Mouse (Mus musculus) liver, embryonic 15.5 days (tissue): Measurements from ENCODE around the gene Gfod2. TPM values are rescaled to one million over a fixed set of nuclear protein-coding genes. Genes with fewer than 3 reads are reported as not detected.

Source experiments
- ATAC-seq: fragments of 200-750 bp; cut with Nextera tagmentation; 2 replicates; pipeline ENCODE4 v1.8.0; 2017; ENCODE audit warnings: moderate number of reproducible peaks, mild to moderate bottlenecking, moderate library complexity; ENCODE audit not compliant: insufficient read depth
- H3K27ac ChIP-seq: fragments of 300-500 bp; sonication (generic); replicated peaks from 2 replicates; pipeline ENCODE4 v1.5.1; 2015; ENCODE audit warnings: mild to moderate bottlenecking, inconsistent platforms
- H3K27me3 ChIP-seq: fragments of 300-500 bp; sonication (generic); 2 replicates; pipeline ENCODE4 v1.6.1; 2015; ENCODE audit warnings: mild to moderate bottlenecking, inconsistent platforms
- H3K36me3 ChIP-seq: fragments of 300-500 bp; sonication (generic); replicated peaks from 2 replicates; pipeline ENCODE4 v1.6.1; 2015; ENCODE audit warnings: moderate library complexity, mild to moderate bottlenecking, inconsistent platforms
- H3K4me1 ChIP-seq: fragments of 300-500 bp; sonication (generic); replicated peaks from 2 replicates; pipeline ENCODE4 v1.6.1; 2015; ENCODE audit warnings: inconsistent platforms
- H3K4me2 ChIP-seq: fragments of 300-500 bp; sonication (generic); 2 replicates; pipeline ENCODE4 v1.6.1; 2015; ENCODE audit warnings: moderate library complexity, mild to moderate bottlenecking, inconsistent platforms
- H3K4me3 ChIP-seq: fragments of 300-500 bp; sonication (generic); replicated peaks from 2 replicates; pipeline ENCODE4 v1.5.1; 2015; ENCODE audit warnings: mild to moderate bottlenecking, inconsistent platforms
- H3K9ac ChIP-seq: fragments of 300-500 bp; sonication (generic); 2 replicates; pipeline ENCODE4 v1.6.1; 2015; ENCODE audit warnings: moderate library complexity, mild to moderate bottlenecking, inconsistent platforms
- H3K9me3 ChIP-seq: fragments of 300-500 bp; sonication (generic); replicated peaks from 2 replicates; pipeline ENCODE4 v1.6.1; 2016; ENCODE audit warnings: inconsistent platforms
- WGBS: fragments of 180-500 bp; shearing (Covaris S2); methylation state at CpG from one replicate; pipeline ENCODE4 v1.1.7; 2015; ENCODE audit warnings: mixed read lengths; ENCODE audit not compliant: insufficient replicate concordance; 5-methylcytosine and 5-hydroxymethylcytosine counted together
- polyA plus RNA-seq: library from polyadenylated mRNA; unstranded; fragments of >200 nt; fragmentation: Nextera tagmentation; extraction: Ambion mirVana; gene quantifications from 2 replicates; pipeline ENCODE4 v1.2.1, GENCODE M21; 2015

Gene Gfod2
- polyA plus RNA-seq, 1 experiment from 2014 or later, result 1.8 TPM

DNA sequence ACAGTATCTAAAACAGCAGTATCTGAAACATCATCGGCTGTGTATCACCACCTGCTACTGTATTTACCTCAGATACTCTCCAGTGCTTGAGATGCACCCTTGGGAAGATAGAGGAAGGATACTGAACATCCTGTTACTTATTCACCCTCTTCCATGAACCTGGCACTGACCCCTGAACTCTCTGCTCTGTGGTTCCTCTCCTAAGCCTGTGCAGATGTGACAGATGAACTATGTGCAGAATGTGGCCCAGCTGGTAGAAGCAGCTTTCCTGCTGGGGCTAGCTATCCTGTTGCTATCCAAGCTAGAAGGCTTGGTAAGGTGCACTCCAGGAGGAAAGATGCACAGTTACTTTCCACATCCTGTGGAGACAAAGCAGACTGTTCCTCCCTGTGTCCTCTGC is 34.9 kb upstream of the Gfod2 start:
- Histone ChIP-seq H3K4me1 (peaks cover 82% of the 10 kb centered on the region), H3K4me3 (no peak overlapping the region), H3K9me3 (no peaks in the 10 kb centered on the region), H3K4me2 (no peak overlapping the region), H3K36me3 (peaks cover 96% of the 10 kb centered on the region), H3K27ac (no peak overlapping the region), H3K9ac (no peak overlapping the region), H3K27me3 (no peaks in the 10 kb centered on the region)
- no peak for ATAC-seq
- 92% methylated on average over 1 of the region's 1 CpGs for WGBS

- ATAC-seq, result no peak
- H3K36me3 ChIP-seq, result peaks cover 100% of the 10 kb centered on the region
- no peak overlapping the region for H3K4me2 ChIP-seq
- no peak overlapping the region for H3K9ac ChIP-seq
- peaks cover 56% of the 10 kb centered on the region for H3K4me1 ChIP-seq
- peak overlapping the region; percentile 31; the same call in 1 of the 2 replicates for H3K27ac ChIP-seq
- no peaks in the 10 kb centered on the region for H3K27me3 ChIP-seq
- no peaks in the 10 kb centered on the region for H3K9me3 ChIP-seq
- no peak overlapping the region for H3K4me3 ChIP-seq
These were observed 31.2 kb upstream of the Gfod2 start for GRCm38 (mm10) chr8:105789626-105790025.

DNA sequence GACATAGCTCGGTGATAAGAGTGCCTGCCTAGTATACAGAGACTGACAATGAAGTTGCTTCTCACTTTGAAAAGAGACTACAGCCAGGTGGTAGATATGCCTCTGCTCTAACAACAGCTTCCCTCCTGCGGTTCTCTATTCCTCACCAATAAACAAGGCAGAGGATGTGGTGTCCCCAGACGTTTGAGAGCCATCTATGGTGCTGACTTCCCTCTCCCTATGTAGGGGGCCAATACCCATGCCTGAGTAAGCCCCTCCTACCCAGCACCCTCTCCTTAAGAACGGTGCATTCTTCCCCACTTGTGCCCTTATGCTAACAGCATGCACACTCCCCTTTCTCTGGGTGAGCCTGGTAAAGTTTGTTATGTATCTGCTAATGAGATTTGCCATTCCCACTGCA is 30.5 kb upstream of the Gfod2 start:
- H3K36me3 ChIP-seq, result peaks cover 100% of the 10 kb centered on the region
- H3K9ac ChIP-seq, result no peak overlapping the region
- no peak for ATAC-seq
- peak overlapping the region; percentile 31 for H3K27ac ChIP-seq
- H3K4me3 ChIP-seq, result no peak overlapping the region
- no peak overlapping the region for H3K4me2 ChIP-seq
- no peaks in the 10 kb centered on the region for H3K27me3 ChIP-seq
- H3K9me3 ChIP-seq, result no peaks in the 10 kb centered on the region
- 35% methylated on average over 4 of the region's 4 CpGs for WGBS
- H3K4me1 ChIP-seq, result peaks cover 49% of the 10 kb centered on the region

GRCm38 (mm10) chr8:105788241-105788640 is 29.8 kb upstream of the Gfod2 start:
- Histone ChIP-seq H3K9me3 (no peaks in the 10 kb centered on the region), H3K27me3 (no peaks in the 10 kb centered on the region), H3K36me3 (peaks cover 100% of the 10 kb centered on the region), H3K4me3 (no peak overlapping the region), H3K9ac (no peak overlapping the region), H3K27ac (0 out of 2 replicates have a peak overlapping the region, but pooled peaks have one; percentile 31), H3K4me1 (peaks cover 42% of the 10 kb centered on the region), H3K4me2 (no peak overlapping the region)
- 86% methylated on average over 2 of the region's 2 CpGs for whole genome bisulfite sequencing
- no peak for ATAC-seq

GRCm38 (mm10) chr8:105780298-105780697 is 21.8 kb upstream of the Gfod2 start:
- Histone ChIP-seq H3K36me3 (peaks cover 99% of the 10 kb centered on the region), H3K4me3 (no peak overlapping the region), H3K4me1 (peaks cover 24% of the 10 kb centered on the region), H3K9ac (no peak overlapping the region), H3K27ac (no peak overlapping the region), H3K9me3 (no peaks in the 10 kb centered on the region), H3K27me3 (no peaks in the 10 kb centered on the region), H3K4me2 (no peak overlapping the region)
- 66% methylated on average over 5 of the region's 5 CpGs for whole genome bisulfite sequencing
- ATAC-seq, result no peak

GRCm38 (mm10) chr8:105777833-105778232 is 19.4 kb upstream of the Gfod2 start:
- Histone ChIP-seq H3K4me1 (peaks cover 24% of the 10 kb centered on the region), H3K36me3 (peaks cover 99% of the 10 kb centered on the region), H3K9me3 (no peaks in the 10 kb centered on the region), H3K27ac (0 out of 2 replicates have a peak overlapping the region, but pooled peaks have one; percentile 16), H3K9ac (no peak overlapping the region), H3K4me2 (no peak overlapping the region), H3K4me3 (no peak overlapping the region), H3K27me3 (no peaks in the 10 kb centered on the region)
- 46% methylated on average over 2 of the region's 2 CpGs for WGBS
- ATAC-seq, result no peak

GRCm38 (mm10) chr8:105774498-105774897 is 16.0 kb upstream of the Gfod2 start:
- Histone ChIP-seq H3K27me3 (no peaks in the 10 kb centered on the region), H3K27ac (no peak overlapping the region), H3K4me2 (no peak overlapping the region), H3K4me1 (peaks cover 8% of the 10 kb centered on the region), H3K36me3 (peaks cover 99% of the 10 kb centered on the region), H3K4me3 (no peak overlapping the region), H3K9ac (no peak overlapping the region), H3K9me3 (no peaks in the 10 kb centered on the region)
- 96% methylated on average over 5 of the region's 5 CpGs for WGBS
- ATAC-seq, result no peak

DNA sequence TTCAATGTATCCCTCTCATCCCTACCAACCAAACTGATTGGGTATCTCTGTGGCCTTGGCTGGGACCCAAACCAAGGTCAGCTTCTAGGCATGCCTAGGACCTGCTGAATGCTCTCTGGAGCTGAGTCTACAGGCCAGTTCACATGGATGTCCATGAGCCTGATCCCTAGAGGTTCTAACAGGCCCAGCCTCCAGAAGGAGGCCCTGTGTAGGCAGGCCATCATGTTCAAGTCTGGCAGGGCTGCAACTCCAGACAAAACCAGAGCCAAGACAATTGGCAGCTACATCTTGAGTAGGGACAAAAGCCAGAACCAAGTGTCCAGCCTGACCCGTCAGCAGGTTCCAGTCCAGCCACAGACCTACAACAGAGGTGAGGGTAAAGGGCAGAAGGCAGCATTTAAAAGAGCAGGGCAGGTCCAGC is 15.0 kb upstream of the Gfod2 start:
- no peak overlapping the region for H3K4me3 ChIP-seq
- H3K4me2 ChIP-seq, result no peak overlapping the region
- H3K4me1 ChIP-seq, result peaks cover 4% of the 10 kb centered on the region
- WGBS, result 93% methylated on average over 1 of the region's 1 CpGs
- H3K9ac ChIP-seq, result no peak overlapping the region
- H3K27me3 ChIP-seq, result no peaks in the 10 kb centered on the region
- peaks cover 99% of the 10 kb centered on the region for H3K36me3 ChIP-seq
- ATAC-seq, result no peak
- H3K9me3 ChIP-seq, result no peaks in the 10 kb centered on the region
- no peak overlapping the region for H3K27ac ChIP-seq

DNA sequence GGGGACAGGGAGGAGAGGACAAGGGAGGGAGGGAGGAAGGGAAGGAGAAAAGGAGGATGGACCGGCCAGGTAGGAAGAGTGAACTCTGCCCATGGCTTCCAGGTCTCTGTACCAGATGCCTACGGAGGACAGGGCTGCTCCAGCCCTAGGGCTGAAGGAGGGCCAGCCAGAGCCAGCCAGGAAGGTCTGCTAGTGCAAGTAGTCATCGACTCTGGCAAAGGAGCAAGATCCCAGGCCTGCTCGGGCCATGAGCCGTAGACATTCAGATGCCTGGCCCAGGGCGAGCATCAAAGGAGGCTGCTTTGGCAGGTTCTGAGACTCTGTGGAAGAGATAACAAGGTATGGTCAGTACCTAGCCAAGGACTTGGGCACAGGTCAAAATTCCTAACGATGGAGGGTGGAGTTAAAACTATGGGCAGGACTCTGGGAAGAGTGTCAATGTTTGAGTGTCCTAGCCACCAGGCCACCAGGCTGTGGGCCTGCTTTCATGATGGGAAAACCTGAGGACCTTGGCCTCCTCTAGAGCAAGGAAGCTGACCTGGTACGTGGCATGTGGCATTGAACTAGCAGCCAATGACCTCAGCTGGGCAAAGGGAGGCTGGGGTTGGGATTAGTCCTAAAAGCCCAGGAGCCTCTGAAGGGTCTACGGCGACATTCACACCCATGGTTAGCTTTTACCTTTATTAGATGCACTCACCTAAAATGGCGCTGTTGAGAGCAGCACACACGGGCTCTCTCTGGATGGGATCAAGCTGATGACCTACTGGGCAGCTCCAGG is 13.1 kb upstream of the Gfod2 start:
- Histone ChIP-seq H3K27me3 (no peaks in the 10 kb centered on the region), H3K4me3 (no peak overlapping the region), H3K9me3 (no peaks in the 10 kb centered on the region), H3K4me2 (no peak overlapping the region), H3K4me1 (no peaks in the 10 kb centered on the region), H3K27ac (no peak overlapping the region), H3K9ac (no peak overlapping the region), H3K36me3 (peaks cover 97% of the 10 kb centered on the region)
- ATAC-seq, result no peak
- 94% methylated on average over 12 of the region's 12 CpGs for WGBS

DNA sequence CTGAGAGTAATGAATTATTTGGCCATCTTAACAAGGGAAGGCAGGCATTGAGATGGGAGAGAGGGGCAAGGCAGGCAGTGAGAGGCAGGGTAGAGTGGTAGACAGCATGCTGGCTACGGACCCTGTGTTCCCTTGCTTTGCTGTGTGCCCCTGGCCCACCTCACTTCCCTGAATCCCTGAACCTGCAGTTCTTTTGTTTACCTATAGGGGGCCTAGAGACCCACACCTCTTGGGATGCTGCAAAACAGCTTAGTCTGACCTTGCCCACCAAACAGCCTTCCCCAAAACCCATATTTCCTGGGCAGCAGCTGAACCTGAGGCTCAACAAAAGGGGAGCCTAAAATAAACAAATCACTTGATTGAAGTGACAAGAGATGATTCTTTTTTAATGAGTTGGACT is 12.1 kb upstream of the Gfod2 start:
- Histone ChIP-seq H3K9ac (no peak overlapping the region), H3K4me2 (no peak overlapping the region), H3K36me3 (peaks cover 87% of the 10 kb centered on the region), H3K27ac (no peak overlapping the region), H3K27me3 (no peaks in the 10 kb centered on the region), H3K9me3 (no peaks in the 10 kb centered on the region), H3K4me3 (no peak overlapping the region), H3K4me1 (no peaks in the 10 kb centered on the region)
- no peak for ATAC-seq
- WGBS, result 76% methylated on average over 1 of the region's 1 CpGs

GRCm38 (mm10) chr8:105768485-105769257 is 10.2 kb upstream of the Gfod2 start:
- no peaks in the 10 kb centered on the region for H3K4me1 ChIP-seq
- H3K27me3 ChIP-seq, result no peaks in the 10 kb centered on the region
- ATAC-seq, result no peak
- 83% methylated on average over 5 of the region's 5 CpGs for WGBS
- no peak overlapping the region for H3K27ac ChIP-seq
- H3K4me3 ChIP-seq, result no peak overlapping the region
- no peak overlapping the region for H3K9ac ChIP-seq
- no peaks in the 10 kb centered on the region for H3K9me3 ChIP-seq
- H3K4me2 ChIP-seq, result no peak overlapping the region
- H3K36me3 ChIP-seq, result peaks cover 68% of the 10 kb centered on the region
